Mouse (Mus musculus): ENCODE data around the gene Ppia. TPM values are rescaled to one million over a fixed set of nuclear protein-coding genes. Genes with fewer than 3 reads are reported as not detected.

The Ppia gene
- total and polyA plus RNA-seq, 3 experiments = 5,764 to 9,428 (median 8,867) TPM

DNA sequence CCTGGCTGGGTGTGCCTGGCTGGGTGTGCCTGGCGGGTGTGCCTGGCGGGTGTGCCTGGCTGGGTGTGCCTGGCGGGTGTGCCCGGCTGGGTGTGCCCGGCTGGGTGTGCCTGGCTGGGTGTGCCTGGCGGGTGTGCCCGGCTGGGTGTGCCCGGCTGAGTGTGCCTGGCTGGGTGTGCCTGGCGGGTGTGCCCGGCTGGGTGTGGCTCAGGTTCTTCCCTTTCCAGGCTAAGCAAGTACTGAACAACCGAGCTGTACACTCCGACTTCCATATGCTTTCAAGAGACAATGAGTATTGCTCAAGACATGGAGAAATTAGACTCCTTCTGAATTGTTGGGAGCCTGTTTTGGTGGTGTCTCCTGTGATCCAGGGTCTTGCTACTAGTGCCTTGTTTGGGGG is 2.0 kb upstream of the Ppia start:
- Histone ChIP-seq H3K4me2 (ENCODE audit: insufficient read depth, low read depth, poor library complexity, severe bottlenecking) (no peak overlapping the region), H3K79me2 (replicated peaks; ENCODE audit: control insufficient read depth, extremely low read depth, insufficient read depth, poor library complexity, severe bottlenecking) (peaks cover 24% of the 10 kb centered on the region), H3K27me3 (replicated peaks) (no peaks in the 10 kb centered on the region), H3K9ac (ENCODE audit: insufficient read depth, low read depth) (no peak overlapping the region), H3K27ac (ENCODE audit: insufficient read depth, low read depth) (no peak overlapping the region), H3K4me1 (ENCODE audit: control insufficient read depth in 1 of 2, insufficient read depth in 2 of 2) (peaks cover 8 to 44% of the 10 kb centered on the region in 2 experiments), H3K36me3 (replicated peaks in 1 of 2; ENCODE audit: control insufficient read depth in 1 of 2, insufficient read depth in 1 of 2, low read length in 1 of 2) (peaks cover 6 to 13% of the 10 kb centered on the region in 2 experiments), H3K9me3 (replicated peaks; ENCODE audit: low read length) (no peaks in the 10 kb centered on the region), H3K4me3 (replicated peaks in 1 of 3; ENCODE audit: low read depth in 2 of 3, low read length in 2 of 3, poor library complexity in 1 of 3) (no peak overlapping the region)
- in situ Hi-C loops (cut with MboI; ENCODE audit: low pct_ligation_motif_present, low pct_unique_long_range_greater_than_20kb, low sequenced_read_pairs) (no loop called here), dilution Hi-C loops (cut with MboI; ENCODE audit: extremely low pct_ligation_motif_present, extremely low pct_unique_long_range_greater_than_20kb, low sequenced_read_pairs) (no loop called here)
- DNase-seq (ENCODE audit: extremely low read depth) = no peak
- no peak for TF ChIP-seq BHLHE40 (IDR thresholded peaks at IDR 0.05; ENCODE audit: low read depth, low read length)
- TF ChIP-seq SIN3A (IDR thresholded peaks at IDR 0.05; ENCODE audit: low read length) = no peak
- TF ChIP-seq ZMIZ1 (IDR thresholded peaks at IDR 0.05; ENCODE audit: low read depth, low read length) = no peak
- TF ChIP-seq ETS1 (conservative IDR thresholded peaks at IDR 0.05; ENCODE audit: low read depth, low read length) = no peak
- TF ChIP-seq CTCF (conservative IDR thresholded peaks at IDR 0.05 in 1 of 2, IDR thresholded peaks at IDR 0.05 in 1 of 2; ENCODE audit: low read depth in 2 of 2, low read length in 2 of 2) = no peak
- TF ChIP-seq JUN (IDR thresholded peaks at IDR 0.05; ENCODE audit: insufficient read depth, low read depth, low read length) = no peak
- TF ChIP-seq HCFC1 (IDR thresholded peaks at IDR 0.05; ENCODE audit: low read depth, low read length) = no peak

- peaks cover 24 to 36% of the 10 kb centered on the region in 2 experiments for H3K36me3 ChIP-seq (replicated peaks in 1 of 2; ENCODE audit: control insufficient read depth in 1 of 2, insufficient read depth in 1 of 2, low read length in 1 of 2)
- peak overlapping the region; percentile 75; the same call in 1 of the 2 replicates for H3K4me2 ChIP-seq (ENCODE audit: insufficient read depth, low read depth, poor library complexity, severe bottlenecking)
- dilution Hi-C loops (cut with MboI; ENCODE audit: extremely low pct_ligation_motif_present, extremely low pct_unique_long_range_greater_than_20kb, low sequenced_read_pairs) (no loop called here), in situ Hi-C loops (cut with MboI; ENCODE audit: low pct_ligation_motif_present, low pct_unique_long_range_greater_than_20kb, low sequenced_read_pairs) (no loop called here)
- H3K27me3 ChIP-seq (replicated peaks) = no peaks in the 10 kb centered on the region
- peak; percentile 95 for DNase-seq (ENCODE audit: extremely low read depth)
- no peaks in the 10 kb centered on the region for H3K9me3 ChIP-seq (replicated peaks; ENCODE audit: low read length)
- peaks cover 34% of the 10 kb centered on the region for H3K79me2 ChIP-seq (replicated peaks; ENCODE audit: control insufficient read depth, extremely low read depth, insufficient read depth, poor library complexity, severe bottlenecking)
- peaks cover 5 to 53% of the 10 kb centered on the region in 2 experiments; a peak in 3 of 4 replicates for H3K4me1 ChIP-seq (ENCODE audit: control insufficient read depth in 1 of 2, insufficient read depth in 2 of 2)
- peak overlapping the region; percentile 93 to 94 (median 93) for H3K4me3 ChIP-seq (replicated peaks in 1 of 3; ENCODE audit: low read depth in 2 of 3, low read length in 2 of 3, poor library complexity in 1 of 3)
- peak overlapping the region; percentile 100 for H3K9ac ChIP-seq (ENCODE audit: insufficient read depth, low read depth)
- peak overlapping the region; percentile 91 for H3K27ac ChIP-seq (ENCODE audit: insufficient read depth, low read depth)
- TF ChIP-seq POLR2A (IDR thresholded peaks at IDR 0.05; ENCODE audit: low read depth, low read length) (peak; percentile 98), E2F4 (IDR thresholded peaks at IDR 0.05; ENCODE audit: insufficient replicate concordance, low read depth, low read length) (peak; percentile 74; the same call in 1 of the 2 replicates), MEF2A (IDR thresholded peaks at IDR 0.05; ENCODE audit: borderline replicate concordance, low read depth, low read length) (peak; percentile 54), ETS1 (conservative IDR thresholded peaks at IDR 0.05; ENCODE audit: low read depth, low read length) (no peak), IRF4 (IDR thresholded peaks at IDR 0.05; ENCODE audit: low read depth, low read length) (peak; percentile 53; the same call in 1 of the 2 replicates), ZMIZ1 (IDR thresholded peaks at IDR 0.05; ENCODE audit: low read depth, low read length) (peak; percentile 99), CHD1 (IDR thresholded peaks at IDR 0.05; ENCODE audit: low read depth, low read length) (peak; percentile 59; the same call in 1 of the 2 replicates), RAD21 (IDR thresholded peaks at IDR 0.05; ENCODE audit: low read depth, low read length) (no peak), POLR2AphosphoS2 (IDR thresholded peaks at IDR 0.05; ENCODE audit: low read depth, low read length) (peak; percentile 94; the same call in 1 of the 2 replicates), NRF1 (IDR thresholded peaks at IDR 0.05; ENCODE audit: low read depth, low read length) (peak; percentile 90), HCFC1 (IDR thresholded peaks at IDR 0.05; ENCODE audit: low read depth, low read length) (peak; percentile 60), MAX (IDR thresholded peaks at IDR 0.05; ENCODE audit: low read length) (peak; percentile 94), RCOR1 (conservative IDR thresholded peaks at IDR 0.05; ENCODE audit: low read depth, low read length) (0 out of 2 replicates have a peak, but pooled peaks have one; percentile 71), UBTF (IDR thresholded peaks at IDR 0.05; ENCODE audit: low read depth, low read length) (peak; percentile 66; the same call in 1 of the 2 replicates), GABPA (IDR thresholded peaks at IDR 0.05; ENCODE audit: insufficient replicate concordance, low read depth, low read length) (no peak), CHD2 (IDR thresholded peaks at IDR 0.05; ENCODE audit: low read length) (peak; percentile 86), ELF1 (IDR thresholded peaks at IDR 0.05; ENCODE audit: low read depth, low read length) (peak; percentile 25; the same call in 1 of the 2 replicates), KAT2A (IDR thresholded peaks at IDR 0.05; ENCODE audit: insufficient replicate concordance, low read length) (peak; percentile 65; the same call in 1 of the 2 replicates), TCF12 (IDR thresholded peaks at IDR 0.05; ENCODE audit: low read depth, low read length) (peak; percentile 93), NELFE (IDR thresholded peaks at IDR 0.05; ENCODE audit: low read depth, low read length) (peak; percentile 100), MAFK (IDR thresholded peaks at IDR 0.05; ENCODE audit: insufficient replicate concordance, low read length) (no peak), PAX5 (IDR thresholded peaks at IDR 0.05; ENCODE audit: low read length) (no peak), TBP (conservative IDR thresholded peaks at IDR 0.05; ENCODE audit: low read depth, low read length) (peak; percentile 94), MAZ (IDR thresholded peaks at IDR 0.05; ENCODE audit: low read depth, low read length) (peak; percentile 74), MXI1 (IDR thresholded peaks at IDR 0.05; ENCODE audit: low read depth, low read length) (peak; percentile 97), MYC (IDR thresholded peaks at IDR 0.05; ENCODE audit: low read depth, low read length) (peak; percentile 85)
These were observed 535 bp downstream of the Ppia start for GRCm38 (mm10) chr11:6415551-6416404.
